Mouse (Mus musculus) heart, postnatal 0 days (tissue): Measurements from ENCODE around the gene Ece1.

ENCODE experiments used
- CTCF ChIP-seq: IDR thresholded peaks from 2 replicates; pipeline ENCODE4 v1.5.1; 2016; ENCODE audit warnings: antibody characterized with exemption, control low read depth, low read depth
- EP300 ChIP-seq: IDR thresholded peaks from 2 replicates; pipeline ENCODE4 v1.6.1; 2016; ENCODE audit warnings: antibody characterized with exemption, low read depth

GRCm38 (mm10) chr4:137866206-137866863, 4.3 kb downstream of the Ece1 start:
- TF ChIP-seq CTCF (no peak), EP300 (no peak)
